ENCODE assay signal across 8 mouse cellular contexts in the genomic region with DNA sequence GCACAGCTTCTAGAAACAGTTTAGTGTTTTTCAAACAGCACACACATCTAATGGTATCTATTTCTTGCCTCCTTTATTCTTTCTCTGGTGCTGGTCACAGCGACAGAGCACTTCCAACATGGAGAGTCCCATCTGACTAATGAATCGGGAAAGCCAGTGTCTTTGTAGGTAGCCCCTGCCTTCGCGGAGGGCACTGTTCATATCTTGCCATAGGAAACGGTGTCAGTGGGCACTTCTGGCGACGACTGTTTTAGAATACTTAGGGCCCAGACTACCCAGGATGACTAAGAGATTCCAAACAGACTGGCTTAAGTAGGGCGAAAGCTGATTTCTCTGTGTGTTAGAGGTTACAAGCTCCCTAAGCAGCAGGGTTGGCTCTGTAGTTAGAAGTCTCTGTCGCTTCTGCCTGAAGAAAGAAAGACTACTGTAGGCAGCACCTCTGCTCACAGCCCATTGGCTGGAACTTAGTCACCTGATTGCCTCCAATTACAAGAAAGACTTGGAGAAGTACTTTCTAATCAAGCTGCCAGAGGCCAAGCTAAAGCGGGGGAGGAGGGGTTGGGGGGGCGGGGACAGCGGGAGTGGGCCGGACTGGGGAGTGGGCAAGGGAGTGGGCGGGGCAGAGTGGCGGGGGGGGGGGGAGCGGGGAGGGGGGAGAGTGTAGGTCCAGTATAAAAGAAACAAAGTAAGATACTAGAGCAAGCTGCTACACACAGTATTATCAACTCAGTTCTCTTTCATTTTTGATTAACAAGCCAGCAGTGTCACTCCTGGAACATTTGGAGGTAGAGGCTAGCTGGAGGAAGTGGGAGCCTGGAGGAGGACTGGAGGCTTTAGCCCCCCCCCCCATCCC. TPM values are rescaled to one million over a fixed set of nuclear protein-coding genes. Genes with fewer than 3 reads are reported as not detected.
DNase-seq lines count a peak whose midpoint lies in the region; ATAC-seq and TF ChIP-seq lines count a peak whose summit lies in the region.

No protein-coding gene starts in this region.

- TF ChIP-seq CTCF in layer of hippocampus, adult 2 months (conservative IDR thresholded peaks at IDR 0.05), result no peak

- H3K27me3 ChIP-seq in liver, embryonic 12.5 days (replicated peaks), result peaks cover 7% of the 10 kb centered on the region

- 15% methylated on average over 14 of the region's 16 CpGs for WGBS in liver, embryonic 12.5 days (ENCODE audit: insufficient replicate concordance)

- peaks cover 8% of the 10 kb centered on the region for H3K9me3 ChIP-seq in liver, embryonic 12.5 days (replicated peaks)

- H3K36me3 ChIP-seq in liver, embryonic 12.5 days, result no peaks in the 10 kb centered on the region

- peak; percentile 92 for ATAC-seq in liver, embryonic 12.5 days

- peak overlapping the region; percentile 43; the same call in 1 of the 2 replicates for H3K27ac ChIP-seq in layer of hippocampus, adult 2 months
- H3K27ac ChIP-seq in liver, embryonic 12.5 days, result peak overlapping the region; percentile 61

- peak overlapping the region; percentile 68 for H3K4me2 ChIP-seq in liver, embryonic 12.5 days

- no peak overlapping the region for H3K4me3 ChIP-seq in layer of hippocampus, adult 2 months
- H3K4me3 ChIP-seq in liver, embryonic 12.5 days, result peak overlapping the region; percentile 58

- H3K4me1 ChIP-seq in liver, embryonic 12.5 days, result peaks cover 15% of the 10 kb centered on the region; the same call in 1 of the 2 replicates

- peak overlapping the region; percentile 62 for H3K9ac ChIP-seq in liver, embryonic 12.5 days

- DNase-seq in layer of hippocampus, adult 2 months (ENCODE audit: low spot score in 2 of 2), result no peak
- DNase-seq in layer of hippocampus, postnatal 14 days (ENCODE audit: low spot score in 2 of 2), result no peak
- peak; percentile 61 for DNase-seq in brain, adult 2 months (ENCODE audit: low read depth, low spot score)
- peak; percentile 13 for DNase-seq in heart, postnatal 4 days
- no peak for DNase-seq in thymus, postnatal 0 days (ENCODE audit: low spot score)
- no peak for DNase-seq in cerebellum, adult 11-12 months
- DNase-seq in thymus, adult 18-20 months, result no peak

RNA-seq across cellular contexts. Expression of a gene that starts 28.7 kb away (rescaled TPM):
- total RNA-seq in layer of hippocampus, adult 2 months (2021), result 10 to 100 TPM; 18.7 to 21.3 TPM
- total RNA-seq in layer of hippocampus, postnatal 14 days (2021), result 10 to 100 TPM; 15.6 to 15.8 TPM
- total RNA-seq in heart, postnatal 4 days (2021), result 10 to 100 TPM; 26.4 to 28.0 TPM
- 136 and 141 TPM in 2 replicates for polyA plus RNA-seq in liver, embryonic 12.5 days (2016; fragmentation: Nextera tagmentation; extraction: Ambion mirVana)
- polyA plus RNA-seq in thymus, postnatal 0 days (2015; fragmentation: Nextera tagmentation; extraction: Ambion mirVana), result 112 and 116 TPM in 2 replicates

Comparison
In these comparisons a context has a peak if more than half of its experiments do, and no peak if none do; other contexts are left out.
1. DNase-seq: peak in brain, adult 2 months (single experiment) and heart, postnatal 4 days (single experiment); none in layer of hippocampus, adult 2 months (0 of 2), layer of hippocampus, postnatal 14 days (0 of 2), thymus, postnatal 0 days (single experiment), cerebellum, adult 11-12 months (single experiment) and thymus, adult 18-20 months (0 of 2).